Mouse (Mus musculus): ENCODE results near the gene Il1f8.
"Not testable (repeated sequence)": the region's sequence is repeated elsewhere in the genome, so short reads cannot be mapped to it uniquely, and the experiment has no call there.

The Il1f8 gene

GRCm38 (mm10) chr2:24152861-24153260, at the start of gene Il1f8:
Il1f8 (plus strand) TSS chr2:24153161.
- DNase-seq (ENCODE audit: low spot score in 2 of 2), result no peak

- DNase-seq (ENCODE audit: low spot score in 2 of 2), result no peak
Measured at GRCm38 (mm10) chr2:24103619-24104289, 49.2 kb upstream of the Il1f8 start.

- DNase-seq (ENCODE audit: low spot score in 2 of 2), result no peak
Measured at GRCm38 (mm10) chr2:24109085-24109484, 43.9 kb upstream of the Il1f8 start.

GRCm38 (mm10) chr2:24134373-24134772, 18.6 kb upstream of the Il1f8 start:
- DNase-seq (ENCODE audit: low spot score in 2 of 2), result no peak

- peak; percentile 56 to 66 for DNase-seq (ENCODE audit: low spot score in 2 of 2)
Measured at GRCm38 (mm10) chr2:24181683-24182331, 28.8 kb downstream of the Il1f8 start.

- DNase-seq (ENCODE audit: low spot score in 2 of 2), result not testable (repeated sequence)
Measured at GRCm38 (mm10) chr2:24182423-24183147, 29.6 kb downstream of the Il1f8 start.

- DNase-seq (ENCODE audit: low spot score in 2 of 2), result not testable (repeated sequence)
Measured at GRCm38 (mm10) chr2:24184092-24184491, 31.1 kb downstream of the Il1f8 start.

- DNase-seq (ENCODE audit: low spot score in 2 of 2), result no peak
Measured at GRCm38 (mm10) chr2:24186176-24186575, 33.2 kb downstream of the Il1f8 start, which contains the start of gene Il1f9. Il1f9 (plus strand) TSS chr2:24186476.

GRCm38 (mm10) chr2:24187585-24187984, 34.6 kb downstream of the Il1f8 start:
- no peak for DNase-seq (ENCODE audit: low spot score in 2 of 2)

GRCm38 (mm10) chr2:24188189-24188588, 35.2 kb downstream of the Il1f8 start:
- DNase-seq (ENCODE audit: low spot score in 2 of 2), result no peak
